Mouse (Mus musculus) erythroblast, adult 5-6 weeks (primary cell): ENCODE results near the gene Pecam1. TPM values are rescaled to one million over a fixed set of nuclear protein-coding genes. Genes with fewer than 3 reads are reported as not detected.
A peak's percentile ranks its signal among the peaks of the same experiment; 100 is the strongest.
"Not testable (repeated sequence)": the region's sequence is repeated elsewhere in the genome, so short reads cannot be mapped to it uniquely, and the experiment has no call there.

ENCODE experiments used
- ATAC-seq: replicated peaks from 2 replicates; pipeline ENCODE4 v1.8.0; 2016; ENCODE audit warnings: moderate number of reproducible peaks, mild to moderate bottlenecking, moderate TSS enrichment, inconsistent platforms; ENCODE audit not compliant: poor library complexity, low FRiP score, severe bottlenecking
- total RNA-seq, 2 experiments: library from RNA; stranded (forward) in 1 of 2; stranded (reverse) in 1 of 2; fragments of 150-400 nt in 1 of 2; fragments of 200-764, 138-1000 nt in 1 of 2; gene quantifications; 2 replicates each; pipeline versions ENCODE4 v1.2.3 to v1.2.4; 2015 to 2017; ENCODE audit warnings: low replicate concordance in 2 of 2

Gene Pecam1
- total RNA-seq, 2 experiments from 2014 or later: 4.0 to 11.0 TPM

DNA sequence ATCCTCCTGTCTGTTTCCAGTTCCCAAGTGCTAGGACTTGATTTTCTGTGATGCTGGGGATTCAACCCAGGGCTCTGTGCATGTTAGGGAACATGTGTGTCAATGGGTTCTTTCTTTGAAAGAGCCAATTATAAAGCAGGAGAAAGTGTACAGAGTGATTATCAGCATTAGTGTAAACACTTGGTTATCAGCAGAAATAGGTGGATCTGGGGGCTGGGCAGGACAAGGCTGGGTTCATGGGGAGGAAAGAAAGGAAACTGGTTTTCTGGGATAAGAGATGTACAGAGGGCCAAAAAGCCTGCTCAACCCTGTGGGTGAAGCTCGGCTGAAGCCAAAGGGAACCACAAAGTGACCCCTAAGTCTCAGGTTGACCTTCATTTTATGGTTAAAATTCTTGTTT, 108.8 kb downstream of the Pecam1 start:
- ATAC-seq: no peak

DNA sequence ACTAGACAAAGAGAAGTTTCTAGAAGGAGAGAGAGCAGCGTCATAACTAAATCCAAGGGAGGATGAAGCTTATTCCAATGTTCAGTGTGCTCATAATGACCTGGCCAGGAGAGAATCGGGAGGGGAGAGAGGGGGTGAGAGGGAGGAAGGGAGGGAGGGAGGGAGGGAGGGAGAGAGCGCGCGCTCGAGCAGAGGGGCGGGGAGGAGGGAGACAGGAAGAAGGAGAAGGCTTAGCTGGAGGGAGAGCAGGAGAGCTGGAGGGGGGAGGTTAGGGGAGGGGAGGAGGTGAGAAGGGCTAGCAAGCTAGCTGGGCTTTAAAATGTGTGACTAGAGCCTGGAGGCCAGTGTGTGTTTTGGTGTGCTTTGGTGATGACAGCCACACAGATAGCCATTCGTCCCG, 110.4 kb downstream of the Pecam1 start:
- no peak for ATAC-seq

DNA sequence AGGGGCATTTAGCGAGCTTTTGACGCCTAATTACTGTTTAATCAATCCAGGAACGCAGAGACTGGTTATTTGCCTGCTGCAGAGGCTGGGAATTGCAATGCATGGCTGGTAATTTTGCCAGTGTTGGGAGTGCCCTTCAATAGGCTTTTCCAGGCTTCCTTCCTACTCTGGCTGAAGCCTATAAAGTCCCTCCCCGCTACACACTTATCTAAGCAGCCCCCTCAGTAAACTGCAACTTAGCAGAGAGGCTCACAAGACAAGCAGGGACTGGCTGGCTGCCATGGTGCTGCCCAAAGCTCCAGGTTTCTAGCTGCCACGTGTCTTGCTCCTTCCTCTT, 111.1 kb downstream of the Pecam1 start:
- no peak for ATAC-seq

DNA sequence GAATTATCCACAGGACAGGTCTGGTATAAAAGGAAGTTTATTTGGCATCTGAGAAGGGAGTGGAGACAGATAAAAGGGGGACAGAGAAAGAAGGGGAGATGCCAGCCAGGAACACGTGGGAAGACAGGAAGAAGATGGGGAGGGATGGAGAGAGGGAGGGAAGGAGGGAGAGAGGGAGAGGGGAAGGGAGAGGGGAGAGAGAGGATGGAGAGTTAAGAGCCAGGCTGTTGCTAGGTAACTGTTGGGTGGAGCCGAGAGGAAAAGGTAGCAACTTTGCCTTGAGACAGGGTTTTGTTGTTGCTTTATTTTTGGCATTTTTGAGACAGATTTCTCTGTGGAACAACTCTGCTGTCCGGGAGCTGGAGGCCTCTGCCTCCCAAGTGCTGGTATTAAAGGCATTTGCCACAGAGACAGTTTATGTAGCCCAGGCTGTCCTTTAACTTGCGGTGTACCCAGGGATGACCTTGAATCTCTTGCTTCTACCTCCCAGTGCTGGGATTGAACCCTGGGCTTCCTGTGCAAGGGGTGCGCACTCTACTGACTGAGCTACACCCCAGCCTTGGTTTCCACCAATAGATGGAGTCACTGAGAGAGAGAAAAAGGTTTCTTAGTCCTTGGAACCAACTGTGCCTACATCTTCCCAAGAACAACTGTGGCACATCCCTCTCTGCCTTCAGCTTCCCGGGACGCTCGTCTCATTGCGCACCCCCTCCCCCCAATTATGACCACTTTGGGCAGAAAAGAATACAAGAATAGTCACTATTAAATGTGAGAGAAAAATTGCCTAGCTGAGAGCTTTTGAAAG, 111.7 kb downstream of the Pecam1 start:
- ATAC-seq: no peak

DNA sequence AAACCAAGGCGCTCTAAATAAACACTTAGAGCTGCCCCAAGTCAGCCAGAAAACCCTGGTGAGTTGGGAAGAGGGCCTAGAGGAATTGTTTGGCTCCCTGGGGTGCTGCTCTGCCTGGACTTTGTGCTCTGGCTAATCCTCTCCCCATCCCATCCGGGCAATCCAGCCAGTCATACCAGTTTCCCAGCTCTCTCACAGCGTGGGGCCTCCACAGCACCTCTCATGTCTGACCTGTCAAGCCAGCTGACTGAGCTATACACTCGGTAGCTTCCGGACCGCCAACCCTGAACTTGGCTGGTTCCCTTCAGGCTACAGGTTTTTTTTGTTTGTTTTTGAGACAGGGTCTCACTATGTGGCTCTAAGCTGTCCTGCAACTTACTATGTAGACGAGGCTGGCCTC, 112.7 kb downstream of the Pecam1 start:
- no peak for ATAC-seq

DNA sequence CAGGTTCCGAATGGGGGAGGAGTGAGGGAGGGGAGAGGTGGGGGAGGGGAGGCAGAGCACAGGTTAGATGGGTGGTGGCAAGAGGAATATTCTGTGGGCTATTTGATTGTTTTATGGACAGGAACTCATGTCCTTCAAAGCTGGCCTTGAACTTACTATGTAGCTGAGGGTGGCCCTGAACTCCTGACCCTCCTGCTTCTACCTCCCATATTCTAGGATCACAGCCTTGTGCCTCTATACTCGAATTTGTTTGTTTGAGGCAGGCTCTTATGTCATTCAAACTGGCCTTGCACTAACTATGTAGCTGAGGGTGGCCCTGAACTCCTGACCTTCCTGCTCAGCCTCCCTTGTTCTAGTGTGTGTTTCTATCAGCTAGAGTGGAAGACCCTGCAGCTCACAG, 114.5 kb downstream of the Pecam1 start:
- no peak for ATAC-seq

DNA sequence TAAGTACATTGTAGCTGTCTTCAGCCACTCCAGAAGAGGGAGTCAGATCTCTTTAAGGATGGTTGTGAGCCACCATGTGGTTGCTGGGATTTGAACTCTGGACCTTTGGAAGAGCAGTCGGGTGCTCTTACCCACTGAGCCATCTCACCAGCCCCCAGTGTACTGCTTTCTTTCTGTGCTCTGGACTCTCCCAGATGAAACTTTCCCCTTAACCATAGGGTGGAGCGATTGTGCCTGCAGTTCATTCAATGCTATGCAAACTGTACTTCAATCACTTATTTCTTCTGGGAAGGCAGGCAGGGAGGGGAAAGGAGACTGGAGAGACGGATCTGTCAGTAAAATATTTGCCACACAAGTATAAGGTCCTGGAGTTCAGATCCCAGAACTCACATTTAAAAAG, 116.3 kb downstream of the Pecam1 start:
- not testable (repeated sequence) for ATAC-seq

DNA sequence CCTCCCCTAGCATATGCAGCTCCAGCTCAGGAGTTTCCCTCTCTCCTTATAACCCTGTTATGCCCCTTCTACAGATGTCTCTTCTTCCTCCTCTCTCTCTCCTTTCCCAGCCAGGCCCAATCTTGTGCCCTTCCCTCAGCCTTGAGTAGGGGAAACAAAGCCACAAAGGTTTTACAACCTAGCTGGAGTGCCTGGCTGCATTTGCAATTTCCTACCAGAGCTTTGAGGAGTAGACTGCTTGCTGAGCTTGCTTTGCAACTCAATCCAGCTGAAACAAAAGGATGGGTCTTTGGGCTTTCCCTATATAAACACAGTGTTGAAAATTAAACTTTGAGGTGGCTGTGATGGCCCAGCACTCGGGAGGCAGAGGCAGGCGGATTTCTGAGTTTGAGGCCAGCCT, 117.0 kb downstream of the Pecam1 start:
- ATAC-seq: no peak

DNA sequence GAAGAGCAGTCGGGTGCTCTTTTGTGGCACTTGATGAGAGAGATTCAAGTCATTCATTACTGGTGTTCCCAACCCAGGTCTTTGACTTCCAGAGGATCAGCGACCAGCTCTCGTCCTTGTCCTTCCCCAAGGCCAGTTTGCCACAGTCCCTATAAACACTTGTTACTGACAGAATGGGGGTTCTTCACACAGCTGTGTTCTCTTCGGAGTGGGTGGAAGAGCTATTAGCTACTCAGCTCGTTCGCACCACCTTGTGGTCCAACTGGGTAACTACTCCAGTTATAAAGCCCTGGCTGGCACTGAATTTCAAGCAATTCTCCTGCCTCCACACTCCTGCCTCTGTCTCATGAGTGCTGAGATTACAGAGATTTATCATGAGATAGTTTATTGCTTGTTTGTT, 122.7 kb downstream of the Pecam1 start:
- peak; percentile 88 for ATAC-seq

DNA sequence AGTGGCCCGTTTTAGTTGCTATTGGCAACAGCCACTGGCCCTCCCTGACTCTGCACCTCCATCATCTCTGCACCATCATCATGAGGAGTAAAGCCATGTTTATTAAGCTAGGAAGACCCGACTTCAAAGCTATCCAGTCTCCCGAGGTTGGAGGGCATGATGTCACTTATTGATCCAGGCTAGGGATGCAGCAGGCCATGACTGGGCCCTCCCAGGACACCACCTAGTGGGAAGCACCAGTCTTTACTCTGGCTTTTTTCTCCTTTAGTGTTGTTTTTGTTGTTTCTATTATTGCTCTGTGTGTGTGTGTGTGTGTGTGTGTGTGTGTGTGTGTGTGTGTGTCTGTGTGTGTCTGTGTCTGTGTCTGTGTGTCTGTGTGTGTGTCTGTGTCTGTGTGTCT, 124.9 kb downstream of the Pecam1 start:
- ATAC-seq: no peak

DNA sequence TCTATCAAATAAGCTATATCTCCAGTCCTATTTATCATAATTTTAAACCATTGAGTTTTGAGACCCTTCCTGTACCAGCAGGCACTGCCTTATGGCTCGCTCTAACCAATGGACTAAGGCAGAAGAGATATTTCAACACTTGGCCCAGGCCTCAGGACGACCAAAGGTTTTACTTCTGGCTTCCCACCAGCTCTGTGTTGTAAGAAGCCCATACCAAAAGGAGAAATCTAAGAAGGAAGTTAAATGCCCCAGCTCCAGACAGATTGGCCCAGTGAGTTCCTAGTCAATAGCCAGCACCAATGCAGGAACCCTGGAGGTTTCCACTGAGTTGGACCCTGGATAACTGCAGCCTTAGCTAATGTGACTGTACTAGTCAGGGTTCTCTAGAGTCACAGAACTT, 126.8 kb downstream of the Pecam1 start:
- no peak for ATAC-seq

DNA sequence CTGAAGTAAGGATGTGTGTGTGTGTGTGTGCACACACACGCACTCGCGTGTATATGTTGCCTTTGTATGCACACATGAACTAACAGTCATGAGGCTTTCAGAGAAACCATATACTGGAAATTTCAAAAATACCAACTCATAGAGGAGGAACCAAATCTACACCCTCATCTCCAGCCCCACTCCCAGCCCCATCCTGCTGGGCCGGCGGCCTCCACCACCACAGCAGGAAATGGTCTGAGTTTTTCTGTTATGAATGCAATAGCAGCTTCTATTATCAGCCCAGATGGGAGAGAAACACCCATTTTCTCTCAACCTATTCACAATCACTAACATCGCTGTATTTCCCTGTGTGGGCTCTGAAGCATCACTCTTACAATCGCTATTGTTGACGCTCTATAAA, 128.4 kb downstream of the Pecam1 start:
- no peak for ATAC-seq

DNA sequence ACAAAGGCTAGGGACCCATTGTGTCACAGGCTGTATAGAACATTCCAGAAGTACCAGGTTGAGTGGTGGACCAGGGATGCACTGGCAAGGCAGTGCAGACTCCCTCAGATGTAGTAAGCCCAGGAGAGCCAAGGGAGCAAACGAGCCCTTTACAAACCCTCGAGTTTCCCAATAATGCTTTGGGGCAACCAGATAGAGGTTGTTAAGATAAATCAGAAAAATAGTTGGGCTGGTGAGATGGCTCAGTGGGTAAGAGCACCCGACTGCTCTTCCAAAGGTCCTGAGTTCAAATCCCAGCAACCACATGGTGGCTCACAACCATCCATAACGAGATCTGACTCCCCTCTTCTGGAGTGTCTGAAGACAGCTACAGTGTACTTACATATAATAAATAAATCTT, 131.7 kb downstream of the Pecam1 start:
- not testable (repeated sequence) for ATAC-seq

DNA sequence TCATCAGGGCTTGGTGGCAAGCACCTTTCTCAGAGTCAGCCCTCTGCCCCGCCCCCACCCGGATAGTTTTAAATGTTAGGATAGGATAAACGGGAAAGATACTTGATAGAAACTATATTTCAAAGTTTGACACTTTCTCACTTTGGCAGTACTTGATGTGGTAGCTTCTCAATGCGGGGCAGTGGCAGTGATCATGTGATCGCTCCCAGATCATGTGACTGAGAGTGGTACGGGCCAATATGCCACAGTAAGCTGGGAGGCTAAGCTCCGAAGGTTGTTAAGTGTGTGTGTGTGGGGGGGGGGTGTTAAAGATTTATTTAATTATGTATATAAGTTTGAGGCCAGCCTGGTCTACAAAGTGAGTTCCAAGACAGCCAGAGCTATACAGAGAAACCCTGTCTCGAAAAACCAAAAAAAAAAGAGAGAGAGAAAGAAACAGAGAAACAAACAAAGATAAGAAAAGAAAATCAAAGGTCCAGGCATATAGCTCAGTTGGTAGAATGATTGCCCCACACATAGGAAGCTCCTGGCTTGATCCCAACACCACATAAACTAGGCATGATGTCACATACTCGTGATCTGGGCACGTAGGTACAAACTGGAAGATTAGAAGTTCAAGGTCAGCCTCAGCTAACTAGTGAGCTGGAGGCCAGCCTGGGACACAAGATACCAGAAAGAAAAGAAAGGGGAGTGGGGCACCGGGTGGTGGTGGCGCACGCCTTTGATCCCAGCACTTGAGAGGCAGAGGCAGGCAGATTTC, 132.4 kb downstream of the Pecam1 start:
- no peak for ATAC-seq

DNA sequence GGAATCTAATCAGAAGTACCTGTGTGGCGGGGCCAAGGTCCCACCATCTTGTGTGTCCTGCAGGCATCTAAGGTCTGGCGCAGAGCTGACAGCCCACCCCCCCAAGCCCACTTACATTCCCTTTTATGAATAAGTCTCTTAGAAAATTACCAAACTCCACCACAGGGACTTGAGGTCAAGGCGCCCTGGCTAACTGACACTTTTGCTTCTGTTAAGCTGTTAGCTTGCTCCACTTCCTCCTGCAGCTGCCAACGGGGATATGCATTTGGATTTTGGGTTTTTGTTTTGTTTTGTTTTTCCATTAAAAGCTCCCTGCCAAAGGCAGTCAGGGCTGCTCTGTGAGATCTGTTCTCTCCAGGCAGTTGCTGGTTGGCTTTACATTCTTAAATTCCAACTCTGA, 134.9 kb downstream of the Pecam1 start:
- ATAC-seq: no peak

DNA sequence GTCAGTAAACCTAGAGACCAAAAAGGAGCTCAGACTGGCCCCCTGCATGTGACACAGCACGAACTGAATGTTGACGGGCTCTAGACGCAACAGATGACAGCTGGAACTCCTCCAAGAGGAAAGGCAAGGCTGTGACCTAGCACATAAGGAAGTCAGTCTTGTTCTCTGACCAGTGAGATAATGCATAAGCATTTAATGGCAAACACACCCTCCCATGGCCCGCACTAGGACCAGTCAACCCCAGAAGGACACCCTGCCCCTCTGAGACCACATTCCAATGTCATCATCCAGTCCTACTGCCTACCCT, 136.1 kb downstream of the Pecam1 start:
- ATAC-seq: no peak

DNA sequence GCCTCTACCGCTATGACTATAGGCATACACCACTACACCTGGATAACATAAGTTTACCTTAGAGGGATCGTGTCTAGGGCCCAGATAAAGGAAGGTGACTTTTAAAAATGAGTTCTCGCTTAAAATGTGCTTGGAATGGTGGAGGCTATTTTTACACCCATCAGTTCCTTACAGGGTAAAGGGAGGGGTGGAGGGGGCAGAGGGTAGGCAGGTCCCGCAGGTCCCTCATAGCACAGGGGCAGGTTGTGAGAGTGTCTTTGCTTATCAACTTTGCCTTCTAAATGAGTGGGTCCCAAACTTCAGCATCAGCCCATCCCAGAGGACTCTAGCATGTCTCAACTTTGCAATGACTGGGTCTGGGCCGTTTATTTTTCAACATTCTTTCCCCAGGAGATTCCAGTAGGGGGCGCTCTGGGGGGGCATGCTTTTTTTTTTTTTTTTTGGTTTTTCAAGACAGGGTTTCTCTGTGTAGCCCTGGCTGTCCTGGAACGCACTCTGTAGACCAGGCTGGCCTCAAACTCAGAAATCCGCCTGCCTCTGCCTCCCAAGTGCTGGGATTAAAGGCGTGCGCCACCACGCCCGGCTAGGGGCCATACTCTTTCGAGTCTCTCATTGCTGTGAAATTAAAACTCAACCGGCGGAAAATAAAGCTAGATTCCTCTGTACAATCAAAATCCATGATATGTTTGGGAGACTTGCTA, 136.6 kb downstream of the Pecam1 start:
- peak; percentile 5; the same call in 1 of the 2 replicates for ATAC-seq

DNA sequence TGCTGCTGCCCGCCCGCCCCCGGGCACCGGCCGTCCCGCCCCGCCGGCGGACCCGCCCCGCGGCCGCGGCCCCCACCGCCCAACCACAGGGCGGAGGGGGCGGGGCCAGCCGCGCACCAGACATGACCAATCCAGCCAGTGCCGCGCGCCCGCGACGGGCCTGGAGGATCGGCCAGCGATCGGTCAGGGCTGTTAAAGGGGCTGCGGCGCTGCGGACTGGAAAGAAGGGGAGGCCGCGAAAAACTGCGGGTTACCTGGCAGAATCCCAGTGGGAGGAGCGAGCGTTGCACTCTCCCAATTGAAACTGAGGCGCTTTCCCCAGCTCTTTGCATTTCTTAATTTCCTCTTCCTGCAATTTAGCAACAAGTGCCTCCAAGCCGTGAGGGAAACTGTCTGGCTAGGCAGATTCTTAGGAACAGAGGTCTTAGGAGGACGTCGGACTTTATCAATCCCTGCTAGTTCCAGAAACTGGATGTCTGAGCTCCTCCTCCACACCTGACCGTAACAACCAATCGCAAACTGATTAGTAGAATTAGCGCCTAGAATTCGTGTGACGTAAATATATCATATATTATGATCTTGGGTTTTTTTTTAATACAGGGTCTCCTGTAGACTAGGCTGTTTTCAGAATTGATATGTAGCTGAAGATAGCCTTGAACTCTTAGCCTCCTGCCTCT, 137.3 kb downstream of the Pecam1 start, which contains the start of gene Tex2:
TSS of gene Tex2 (minus strand) at position 463 of the 677 bp plus-strand sequence.
- peak; percentile 88 for ATAC-seq

DNA sequence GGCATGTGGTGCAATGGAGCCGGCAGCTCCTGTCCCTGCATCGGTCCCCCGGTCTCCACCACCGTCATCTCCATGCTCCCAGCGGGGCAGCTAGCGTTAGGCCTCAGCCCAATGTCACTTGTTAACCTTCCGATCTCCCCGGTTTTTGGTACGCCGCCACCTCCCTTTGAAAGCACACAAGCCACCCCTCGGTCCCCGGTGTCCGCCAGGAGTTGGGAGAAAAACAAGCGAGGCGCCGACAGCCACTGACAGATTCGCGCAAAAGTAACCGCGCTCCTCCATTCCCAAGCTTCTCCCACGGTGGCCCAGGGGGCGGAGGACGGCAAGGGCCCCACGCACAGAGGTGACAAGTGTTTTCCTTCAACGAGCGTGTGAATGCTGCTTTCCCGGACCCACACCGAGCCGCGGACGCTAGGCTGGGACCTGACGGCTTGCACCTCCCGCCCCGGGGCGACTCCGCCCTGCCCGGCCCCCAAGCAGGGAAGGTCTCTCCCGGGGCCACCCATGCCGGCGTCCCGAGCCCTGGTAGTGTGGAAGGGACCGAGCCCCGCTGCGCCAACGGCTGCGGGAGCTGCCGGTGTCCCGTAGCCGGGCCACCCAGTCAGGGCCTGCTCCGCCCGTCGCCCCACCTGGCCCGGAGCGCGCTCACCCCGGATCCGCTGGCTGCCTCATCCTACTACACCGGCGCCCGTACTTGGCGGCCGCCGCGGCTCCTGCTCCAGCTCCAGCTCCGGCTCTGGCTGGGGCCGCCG, 138.0 kb downstream of the Pecam1 start:
- ATAC-seq: peak; percentile 57

DNA sequence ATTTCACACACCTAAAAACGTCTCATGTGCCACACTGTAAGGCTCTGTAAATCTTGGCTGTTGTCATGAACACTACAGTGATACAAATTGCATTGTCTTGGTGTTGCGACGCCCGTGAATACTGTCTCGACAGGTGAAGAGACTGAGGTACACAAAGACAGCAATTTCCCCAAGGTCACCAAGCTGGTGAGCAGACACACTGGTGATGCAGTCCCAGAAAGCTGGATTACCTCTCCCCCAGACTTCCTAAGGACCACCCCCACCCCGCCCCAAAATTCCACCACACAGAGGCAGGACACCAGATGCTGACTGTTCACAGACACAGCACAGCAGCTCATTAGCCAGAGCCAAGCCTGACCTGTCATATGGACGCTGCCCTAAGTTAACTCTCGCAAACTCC, 140.7 kb downstream of the Pecam1 start:
- no peak for ATAC-seq
